Mouse (Mus musculus) telencephalon, adult 2 months (tissue): ENCODE measurements around the gene Nfatc2.

Experiments used
- DNase-seq: peaks from one replicate; pipeline ENCODE4 v3.0.0-alpha.2; 2011; ENCODE audit warnings: low read depth, low spot score

Gene Nfatc2

DNA sequence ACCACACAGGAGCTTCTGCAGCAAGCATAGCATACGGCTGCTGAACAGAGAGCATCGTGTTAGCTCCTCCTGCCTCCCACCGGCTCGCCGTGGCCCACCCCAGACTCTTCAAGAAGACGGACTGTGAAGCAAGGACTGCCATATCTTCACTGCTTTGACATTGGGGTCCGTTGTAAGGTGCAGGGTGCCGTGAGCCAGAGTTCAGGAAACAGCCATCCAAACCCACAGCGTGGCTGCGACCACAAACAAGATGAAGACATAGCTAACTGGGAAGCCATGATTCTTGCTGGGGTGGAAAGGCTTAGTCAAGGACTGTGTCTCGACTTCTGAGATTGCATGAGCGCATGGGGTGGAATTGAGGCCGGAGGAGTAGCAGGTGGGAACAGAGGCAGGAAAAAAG is 111.5 kb downstream of the Nfatc2 start:
- no peak for DNase-seq

DNA sequence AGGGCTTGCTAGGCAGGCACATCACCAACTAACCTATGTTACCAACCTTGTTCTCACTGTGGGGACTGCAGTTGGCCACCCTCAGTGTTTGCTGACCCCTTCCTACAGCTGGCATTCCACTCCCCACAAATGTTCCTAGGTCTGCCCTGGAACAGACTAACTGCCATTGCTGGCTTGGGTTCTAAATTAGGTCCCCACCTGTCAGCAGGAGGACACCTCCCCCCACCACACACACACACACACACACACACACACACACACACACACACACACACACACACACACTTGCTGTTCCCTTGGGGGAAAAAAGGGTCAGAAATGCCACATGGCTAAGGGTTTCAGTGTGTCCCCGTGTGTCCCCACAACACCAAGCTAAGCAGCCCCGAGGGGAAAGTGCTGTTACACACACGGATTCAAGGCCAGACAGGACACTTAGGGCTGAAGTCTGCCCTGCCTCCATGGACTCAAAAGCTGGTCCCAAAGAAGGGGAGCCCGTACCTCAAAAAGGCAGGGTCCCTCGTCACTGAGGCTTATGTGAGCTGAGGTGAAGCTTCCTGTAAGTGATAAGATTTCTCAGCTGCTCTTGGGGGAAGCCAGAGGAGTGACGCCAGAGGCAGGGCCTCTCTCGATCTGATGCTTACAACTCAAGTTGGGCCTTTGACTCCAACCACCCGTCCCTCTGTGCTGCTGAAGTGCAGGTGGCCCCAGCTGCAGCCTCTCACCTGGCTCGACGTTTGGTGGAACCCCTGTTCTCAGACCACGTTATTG is 113.1 kb downstream of the Nfatc2 start:
- no peak for DNase-seq

DNA sequence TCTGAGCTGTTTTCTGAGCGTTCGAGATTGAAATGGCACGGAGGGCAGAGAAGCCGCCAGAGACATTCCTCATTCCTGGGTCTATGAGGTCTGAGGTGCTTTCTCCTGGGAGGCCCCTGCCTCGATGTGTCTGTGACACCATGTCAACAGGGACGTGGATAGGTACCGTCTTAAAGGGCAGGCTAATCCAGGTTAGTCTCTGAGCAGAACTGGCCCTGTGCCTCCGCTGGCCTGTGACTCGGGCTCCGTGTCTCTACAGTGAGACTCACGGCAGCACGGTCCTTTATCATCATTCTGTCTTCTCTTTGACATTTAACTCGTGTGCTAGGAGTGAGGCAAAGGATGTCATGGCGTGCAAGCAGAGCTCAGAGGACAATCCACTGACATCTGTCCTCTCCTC is 120.3 kb downstream of the Nfatc2 start:
- DNase-seq = no peak

DNA sequence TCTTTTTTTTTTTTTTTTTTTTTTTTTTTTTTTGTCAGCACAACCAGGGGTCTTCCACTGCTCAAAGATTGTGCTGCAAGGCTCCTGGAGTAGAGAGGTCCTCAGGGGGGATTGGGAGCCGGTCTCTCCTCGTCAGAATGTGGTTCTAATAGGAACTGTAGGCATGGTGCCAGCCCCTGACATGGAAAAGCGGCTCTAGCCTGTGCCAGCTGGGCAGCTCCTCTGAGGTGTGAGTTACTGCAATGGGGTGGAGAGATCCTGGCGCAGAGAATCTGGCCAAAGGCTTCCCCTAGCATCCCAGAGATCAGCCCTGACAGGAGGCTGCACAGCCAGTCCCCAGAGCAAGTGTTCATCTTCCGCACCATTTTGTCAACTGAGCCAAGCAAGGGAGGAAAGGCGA is 120.8 kb downstream of the Nfatc2 start:
- DNase-seq = no peak

DNA sequence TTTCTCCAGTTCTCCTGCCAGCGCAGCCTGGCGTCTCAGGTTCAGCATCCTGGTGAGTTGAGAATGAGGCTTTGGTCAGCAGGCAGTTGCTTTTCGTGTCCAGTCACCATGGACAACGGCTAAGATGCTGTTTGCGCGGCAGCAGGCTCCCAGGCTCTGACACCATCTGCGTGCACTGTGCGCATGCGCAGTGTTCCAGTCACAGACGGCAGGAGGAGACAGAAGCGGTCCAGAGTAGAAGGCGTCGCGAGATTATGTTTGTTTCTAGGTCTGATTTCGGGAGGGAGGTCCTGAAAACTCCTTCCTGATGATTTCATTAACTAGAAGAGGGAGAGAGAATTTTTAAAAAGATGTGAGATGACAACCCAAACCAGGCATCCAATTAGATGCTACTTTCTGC is 121.5 kb downstream of the Nfatc2 start:
- DNase-seq = peak; percentile 62

DNA sequence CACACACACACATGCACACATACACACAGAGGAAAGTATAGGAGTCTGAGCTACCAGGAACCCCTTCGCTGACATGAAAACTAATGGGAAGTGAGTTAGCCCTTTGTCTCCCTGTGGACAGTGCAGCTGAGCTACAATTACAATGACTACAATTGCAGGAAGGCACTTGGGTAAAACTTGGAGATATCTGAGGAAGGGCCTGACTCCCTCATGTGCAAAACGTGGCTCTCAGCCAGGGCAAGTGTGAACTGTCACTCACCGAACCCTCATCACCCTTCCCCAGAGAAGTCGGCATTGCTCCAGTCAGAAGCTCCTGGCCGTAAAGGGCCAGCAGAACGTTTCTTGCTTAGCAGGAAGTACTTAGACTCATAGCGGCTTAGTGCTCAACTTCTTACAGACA is 123.0 kb downstream of the Nfatc2 start:
- no peak for DNase-seq

DNA sequence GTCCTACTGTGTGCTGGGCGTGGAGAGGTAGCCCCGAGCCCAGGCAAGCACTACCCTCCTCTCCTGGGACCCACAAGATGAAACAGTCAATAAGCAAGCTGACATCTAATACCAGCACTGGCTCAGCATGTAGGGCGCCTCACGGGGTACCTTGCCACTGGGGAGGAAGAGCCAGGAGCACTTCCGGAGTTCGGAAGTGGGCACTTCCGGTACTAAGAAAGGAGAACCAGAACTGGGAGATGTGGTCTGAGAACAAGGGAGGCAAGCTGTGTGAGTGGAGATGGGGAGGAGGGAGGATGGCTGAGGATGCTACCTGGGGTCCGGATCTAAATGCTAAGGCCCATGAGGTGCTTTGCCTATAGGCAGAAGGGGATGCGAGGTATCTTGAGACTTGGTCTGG is 128.0 kb downstream of the Nfatc2 start:
- DNase-seq = no peak

DNA sequence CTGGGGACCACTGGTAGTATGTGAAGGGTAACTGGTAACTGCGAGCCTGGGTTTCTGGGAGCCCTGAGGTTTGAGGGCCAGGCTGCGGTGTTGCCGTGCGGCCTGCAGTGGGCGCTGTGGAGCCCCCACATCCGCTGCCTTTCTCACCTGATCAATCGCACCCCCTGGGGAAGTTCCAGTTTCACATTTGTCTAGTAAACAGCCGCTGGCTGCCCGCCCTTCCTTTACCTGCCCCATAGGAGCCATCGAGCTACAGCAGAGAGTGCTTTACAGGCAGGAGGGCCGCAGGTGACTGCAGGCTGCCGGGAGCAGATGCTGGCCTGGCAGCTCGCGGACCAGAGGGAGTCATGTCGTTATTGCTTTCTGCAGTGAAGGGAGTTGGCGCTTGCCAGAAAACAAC is 128.6 kb downstream of the Nfatc2 start:
- DNase-seq = no peak

DNA sequence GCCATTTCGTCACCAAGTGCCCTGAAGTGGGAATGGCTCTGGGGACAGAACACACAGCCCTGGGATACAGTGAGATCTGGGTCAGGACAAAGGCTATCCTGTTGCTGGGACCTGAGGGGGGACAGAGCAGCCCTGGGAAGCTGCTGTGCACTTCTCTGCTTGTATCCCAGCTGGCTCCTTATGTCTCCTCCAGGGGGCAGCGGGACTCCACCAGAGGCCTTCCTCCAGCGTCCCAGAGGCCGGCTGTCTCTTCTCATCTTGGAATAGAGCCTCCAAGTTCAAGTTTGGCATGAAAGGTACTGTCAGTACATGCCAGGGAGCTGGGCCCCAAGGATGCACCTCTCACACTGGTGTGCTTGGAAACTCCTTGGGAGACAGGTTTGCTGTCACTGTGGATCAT is 132.4 kb downstream of the Nfatc2 start:
- DNase-seq = no peak

DNA sequence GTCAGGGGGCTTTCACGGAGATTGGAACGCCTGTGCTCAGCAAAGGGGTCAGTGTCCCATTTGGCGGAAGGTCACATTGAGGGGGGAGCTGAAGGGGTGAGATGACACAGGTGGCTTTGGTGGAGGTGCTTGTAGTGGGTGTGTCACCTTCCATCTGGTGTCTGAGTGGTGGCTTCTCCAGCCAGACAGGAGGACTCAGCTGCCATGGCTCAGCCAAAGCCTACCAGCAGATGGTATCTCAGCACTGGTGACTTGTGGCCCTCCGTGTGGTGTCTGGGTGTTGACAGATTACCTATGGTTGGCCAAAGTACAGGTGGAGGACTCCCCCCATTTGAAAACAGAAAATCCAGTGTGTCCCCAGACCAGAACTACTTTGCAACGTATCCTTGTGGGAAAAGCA is 134.3 kb downstream of the Nfatc2 start:
- no peak for DNase-seq

DNA sequence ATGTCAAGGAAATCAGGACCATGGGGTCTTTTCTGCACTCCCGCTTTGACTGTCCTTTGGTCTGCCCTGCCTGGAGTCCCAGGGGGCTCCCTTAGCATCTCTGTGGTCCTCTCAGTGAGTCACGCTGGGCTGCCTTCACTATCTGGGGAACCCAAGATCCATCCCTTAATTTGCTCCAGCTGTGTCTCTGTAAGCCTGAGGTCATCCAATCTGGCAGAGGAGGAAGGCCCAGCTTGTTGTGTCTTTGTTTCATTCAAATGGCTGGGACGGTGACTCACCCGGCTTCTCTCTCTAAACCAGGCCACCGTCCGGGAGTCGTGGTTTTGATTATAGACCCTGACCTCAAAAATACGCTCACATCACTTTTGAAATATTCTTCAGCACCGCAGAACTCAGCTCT is 135.4 kb downstream of the Nfatc2 start:
- DNase-seq = no peak

DNA sequence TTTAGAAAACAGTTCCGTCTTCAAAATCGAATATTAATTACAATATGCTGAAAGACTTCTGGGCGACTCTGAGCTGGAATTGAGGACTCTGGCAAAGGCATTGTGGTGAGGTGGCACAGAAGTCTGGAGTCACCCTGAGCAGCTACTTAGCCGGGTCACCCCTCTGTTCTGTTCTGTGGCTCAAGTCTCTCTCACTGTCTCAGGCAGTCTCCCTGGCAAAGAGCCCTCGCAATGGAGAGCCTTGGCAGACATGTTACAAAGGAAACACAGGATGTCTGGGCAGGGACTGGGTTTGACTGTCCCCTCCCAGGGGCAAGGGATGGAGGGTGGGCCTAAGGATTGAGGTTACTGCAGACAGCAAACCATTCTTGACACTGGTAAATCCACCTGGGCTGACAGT is 135.8 kb downstream of the Nfatc2 start:
- no peak for DNase-seq

DNA sequence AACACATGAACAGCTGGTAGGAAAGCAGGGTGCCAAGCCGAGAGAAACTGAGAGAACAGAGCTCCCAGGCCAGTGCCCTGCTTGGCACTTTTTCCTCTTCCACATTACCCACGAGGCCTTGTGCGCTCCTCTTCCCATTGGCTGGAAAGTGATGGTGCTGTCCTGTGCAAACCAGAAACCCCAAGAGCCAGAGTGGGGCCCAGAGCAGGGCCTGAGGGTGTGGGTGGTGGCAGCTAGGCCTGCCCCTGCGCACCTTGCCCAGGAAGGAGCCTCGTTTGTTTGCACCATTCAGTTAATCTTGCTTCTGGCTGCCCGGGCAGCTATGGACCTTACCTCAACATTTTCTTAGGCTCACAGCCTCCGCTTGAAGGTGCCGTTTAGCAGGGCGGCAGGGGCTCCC is 139.6 kb downstream of the Nfatc2 start:
- no peak for DNase-seq

DNA sequence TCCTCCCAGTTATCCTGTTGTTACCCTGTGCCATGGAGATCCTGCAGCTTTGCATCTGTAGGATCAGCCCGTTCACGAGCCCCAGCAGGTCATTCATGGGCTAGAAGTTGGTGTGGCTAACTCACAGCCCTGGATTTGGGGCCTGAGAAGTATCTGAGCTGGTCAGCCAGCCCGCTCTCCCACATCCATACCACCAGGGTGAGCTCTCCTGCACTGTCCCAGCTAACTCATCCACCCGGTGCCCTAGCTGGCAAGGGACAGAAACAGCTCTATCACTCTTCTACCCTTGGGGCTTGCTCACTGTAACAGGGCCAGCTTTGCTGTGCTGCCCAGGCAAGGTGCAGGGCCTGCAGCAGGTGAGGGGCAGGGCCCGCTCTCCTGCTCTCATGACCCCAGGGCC is 141.8 kb downstream of the Nfatc2 start:
- DNase-seq = no peak

DNA sequence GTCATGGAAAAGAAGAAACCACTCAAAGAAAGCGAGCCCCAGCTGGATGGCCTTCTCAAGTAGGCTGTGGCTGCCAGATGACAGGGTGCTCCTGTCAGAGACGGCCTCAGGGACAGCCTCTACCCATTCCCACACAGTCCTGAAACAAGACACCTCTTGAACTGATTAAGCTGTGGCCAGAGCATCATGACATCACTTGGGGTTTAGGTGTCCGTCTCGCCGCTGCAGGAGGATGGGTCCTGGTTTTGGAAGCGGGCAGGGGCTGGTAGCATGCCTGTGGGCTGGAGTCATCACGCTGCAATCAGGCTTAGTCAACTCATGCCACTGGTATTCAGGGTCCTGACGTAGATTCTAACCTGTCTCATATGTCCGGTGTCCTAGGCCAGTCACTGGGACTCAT is 142.9 kb downstream of the Nfatc2 start:
- DNase-seq = no peak

DNA sequence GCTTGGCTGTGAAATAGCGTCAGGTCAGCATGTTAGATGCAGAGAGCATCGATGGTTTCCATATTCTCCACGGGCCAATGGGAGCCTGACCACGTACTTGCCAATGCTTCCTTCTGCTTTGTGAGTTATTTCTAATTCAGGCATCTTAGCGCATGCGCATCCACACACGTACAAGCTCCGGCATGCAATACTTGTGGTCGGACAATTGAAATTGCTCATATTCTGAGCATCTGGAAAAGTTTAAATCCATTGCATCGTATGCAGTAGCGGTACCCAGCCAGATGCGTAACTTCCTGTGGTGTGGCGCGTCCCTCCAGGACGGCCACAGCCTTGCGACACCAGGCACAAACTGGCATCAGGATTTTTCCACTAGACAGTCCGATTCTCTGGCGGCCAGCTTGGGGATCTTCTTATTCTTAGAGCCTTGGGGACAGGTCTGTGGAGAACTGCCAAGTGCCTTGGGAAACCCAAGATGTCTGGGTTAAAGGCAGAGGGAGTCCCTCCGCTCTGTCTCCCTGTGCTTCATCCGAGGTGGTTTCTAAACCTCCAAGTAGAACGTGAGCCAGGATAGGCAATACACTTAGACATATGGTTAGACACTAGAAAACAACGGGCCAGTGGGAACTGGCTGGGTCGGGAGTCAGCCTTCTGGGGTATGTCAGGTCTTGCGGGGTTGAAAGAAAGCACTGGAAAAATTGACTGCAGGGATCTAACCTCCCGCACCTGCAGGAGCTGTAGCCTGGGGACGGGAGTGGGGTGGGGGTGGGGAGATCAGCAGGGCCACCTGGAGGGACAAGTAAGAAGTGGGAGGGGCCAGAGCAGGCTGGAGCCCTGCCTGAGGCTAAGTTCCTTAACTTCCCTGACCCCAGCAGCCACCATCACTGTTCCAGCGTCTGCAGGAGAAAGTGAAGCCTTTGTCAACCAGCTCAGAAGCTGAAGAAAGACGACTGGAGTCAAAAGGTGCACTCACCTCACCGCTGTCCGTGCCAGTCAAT is 149.4 kb downstream of the Nfatc2 start:
- no peak for DNase-seq

DNA sequence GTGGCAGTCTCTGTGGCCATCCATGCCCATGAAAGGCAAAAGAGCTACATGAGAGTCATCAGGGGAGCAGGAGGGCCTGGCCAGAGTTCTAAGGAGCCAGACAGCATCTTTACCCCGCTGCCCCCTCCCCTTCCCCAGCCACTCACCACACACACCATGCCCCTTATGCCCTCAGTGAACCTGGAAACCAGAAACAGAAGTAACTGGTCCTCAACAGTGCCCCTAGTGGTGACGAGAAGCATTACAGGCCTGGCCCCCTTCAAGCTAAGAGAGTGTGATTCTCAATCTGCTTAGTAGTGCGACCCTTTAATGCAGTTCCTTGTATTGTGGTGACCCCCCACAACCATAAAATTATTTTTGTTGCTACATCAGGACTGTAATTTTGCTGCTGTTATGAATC is 150.5 kb downstream of the Nfatc2 start:
- DNase-seq = no peak

DNA sequence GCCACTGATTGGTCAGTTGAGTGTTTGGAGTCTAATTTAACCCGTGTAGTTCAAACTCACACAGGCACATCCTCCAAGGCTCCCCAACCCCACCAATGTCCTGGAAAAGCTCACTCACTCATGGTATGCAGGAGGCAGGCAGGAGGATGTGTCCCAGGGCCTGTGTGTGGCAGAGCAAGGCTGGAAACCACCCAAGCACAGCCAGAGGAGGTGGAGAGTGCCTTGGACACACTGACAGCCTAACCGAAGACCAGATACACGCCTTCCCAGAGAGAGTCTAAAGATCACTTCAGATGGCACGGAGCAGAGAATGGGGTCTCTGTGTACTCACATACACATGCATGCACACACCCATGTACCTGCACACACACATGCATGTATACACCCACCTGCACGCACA is 153.4 kb downstream of the Nfatc2 start:
- DNase-seq = no peak

DNA sequence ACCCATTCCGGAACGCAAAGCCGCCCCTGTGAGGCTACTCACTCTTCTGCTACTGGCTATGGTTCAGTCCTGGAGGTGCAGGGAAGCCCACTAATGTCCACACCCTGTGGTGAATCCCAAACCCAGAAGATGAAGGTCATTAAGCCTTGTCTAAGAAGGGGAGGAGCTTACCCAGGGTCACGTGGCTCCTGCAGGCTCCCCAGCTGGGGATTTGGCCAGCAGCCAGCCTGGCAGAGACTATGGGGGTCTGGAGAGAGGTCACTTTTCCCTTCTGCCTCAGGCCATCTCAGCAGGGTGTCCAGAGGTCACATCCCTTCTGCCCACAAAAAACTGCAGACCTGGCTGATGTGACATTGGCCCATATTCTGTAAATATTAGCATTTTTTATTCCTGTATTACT is 153.9 kb downstream of the Nfatc2 start:
- no peak for DNase-seq

DNA sequence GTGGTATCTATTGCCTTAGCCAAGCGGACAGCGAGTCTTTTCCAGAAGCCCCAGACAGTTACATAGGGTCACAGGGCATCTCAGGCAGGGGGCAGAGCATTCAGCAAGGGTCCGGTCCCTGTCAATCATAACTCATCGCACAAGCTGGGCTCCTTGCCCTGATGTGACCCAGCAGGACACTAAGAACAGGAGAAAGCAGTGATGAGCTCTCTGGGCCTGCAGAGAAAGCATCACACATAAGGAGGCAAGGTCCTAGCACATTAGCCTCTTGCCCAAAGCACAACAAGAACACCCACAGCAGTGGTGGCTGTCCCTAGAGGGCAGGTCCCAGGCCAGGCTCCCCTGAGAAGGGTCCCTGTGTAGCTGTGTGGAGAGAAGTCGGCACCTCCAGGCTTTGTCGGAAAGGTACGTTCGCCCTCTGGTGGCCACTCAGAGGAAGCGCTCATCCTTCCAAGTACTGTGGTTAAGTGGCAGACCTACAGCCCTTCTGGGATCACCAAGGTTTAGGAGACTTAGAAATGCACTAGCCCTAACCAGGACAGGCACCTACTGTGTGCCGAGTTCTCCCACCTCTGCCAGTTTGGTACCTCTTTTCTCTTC is 156.1 kb downstream of the Nfatc2 start:
- DNase-seq = no peak

DNA sequence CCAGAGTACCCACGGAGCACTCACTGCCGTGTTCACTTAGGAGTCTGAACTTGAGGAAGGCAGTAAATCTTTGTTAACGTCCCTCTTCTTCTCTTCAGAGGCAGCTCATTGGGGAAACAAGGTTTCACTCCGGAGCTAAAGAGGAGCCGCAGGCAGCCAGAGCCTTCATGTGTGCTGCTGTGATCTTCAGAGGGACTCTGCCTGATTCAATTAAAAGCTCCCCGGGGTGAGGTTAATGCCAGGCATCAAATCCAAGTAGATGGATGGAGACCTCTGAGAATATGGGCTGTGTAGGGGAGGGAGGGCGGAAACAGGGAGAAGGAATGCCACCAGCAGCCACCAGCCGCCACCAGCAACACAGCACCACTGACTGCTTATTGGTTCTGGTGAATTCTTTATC is 157.3 kb downstream of the Nfatc2 start:
- DNase-seq = no peak

DNA sequence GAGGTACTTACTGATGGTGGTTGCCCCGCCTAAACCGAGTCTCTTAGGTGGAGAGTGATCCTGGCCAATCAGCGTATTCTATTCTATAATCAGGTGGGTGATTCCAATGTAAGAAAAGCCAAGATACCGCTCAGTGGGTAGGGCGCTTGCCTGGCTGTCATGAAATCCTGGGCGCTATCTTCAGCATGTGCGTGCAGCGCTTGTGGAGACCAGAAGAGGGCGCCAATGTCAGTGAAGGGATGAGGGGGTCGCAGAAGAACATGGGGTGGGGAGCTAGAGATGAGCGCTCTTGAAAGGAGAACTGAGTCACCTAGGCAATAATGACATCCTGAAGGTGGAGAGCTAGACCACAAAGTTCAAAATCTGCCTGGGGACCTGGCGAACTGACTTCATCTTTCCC is 160.0 kb downstream of the Nfatc2 start:
- DNase-seq = no peak

DNA sequence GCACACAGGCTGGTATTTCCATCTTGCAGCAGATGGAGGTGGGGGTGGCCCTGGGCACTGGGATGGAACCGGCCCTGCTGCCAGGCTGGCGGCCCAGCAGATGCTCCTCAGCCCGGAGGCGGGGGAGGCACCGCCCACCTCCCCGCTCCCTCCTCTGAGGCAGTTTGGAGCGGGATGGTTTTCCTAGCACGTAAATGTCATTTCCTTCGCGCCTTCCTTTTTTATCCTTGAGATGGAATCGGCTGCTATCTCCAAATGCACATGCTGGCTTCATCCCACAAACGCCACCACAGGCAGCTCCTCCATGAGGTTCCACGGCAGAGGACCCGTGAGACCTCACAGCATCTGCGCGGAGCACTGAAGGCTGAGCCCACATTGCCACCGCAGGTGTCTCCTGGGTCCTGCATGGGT is 160.5 kb downstream of the Nfatc2 start:
- DNase-seq = peak; percentile 93
